Mouse (Mus musculus) forebrain, embryonic 10.5 days (tissue): ENCODE data around the gene Gpr146. TPM values are rescaled to one million over a fixed set of nuclear protein-coding genes. Genes with fewer than 3 reads are reported as not detected.

Source experiments
- DNase-seq: peaks from one replicate; pipeline ENCODE4 v3.0.0-alpha.2; 2017; ENCODE audit warnings: low spot score; ENCODE audit errors: extremely low spot score
- H3K27ac ChIP-seq: fragments of 300-500 bp; sonication (generic); 2 replicates; pipeline ENCODE4 v1.5.1; 2016; ENCODE audit warnings: mild to moderate bottlenecking
- H3K27me3 ChIP-seq: fragments of 300-500 bp; sonication (generic); 2 replicates; pipeline ENCODE4 v1.6.1; 2016; ENCODE audit warnings: mild to moderate bottlenecking; ENCODE audit not compliant: poor library complexity, severe bottlenecking
- H3K36me3 ChIP-seq: fragments of 300-500 bp; sonication (generic); replicated peaks from 2 replicates; pipeline ENCODE4 v1.6.1; 2016; ENCODE audit warnings: mild to moderate bottlenecking, moderate library complexity
- H3K4me1 ChIP-seq: fragments of 300-500 bp; sonication (generic); 2 replicates; pipeline ENCODE4 v1.6.1; 2016
- H3K4me3 ChIP-seq: fragments of 300-500 bp; sonication (generic); 2 replicates; pipeline ENCODE4 v1.5.1; 2016; ENCODE audit warnings: mild to moderate bottlenecking, moderate library complexity
- H3K9me3 ChIP-seq: fragments of 300-500 bp; sonication (generic); 2 replicates; pipeline ENCODE4 v1.6.1; 2016; ENCODE audit warnings: mild to moderate bottlenecking, moderate library complexity
- WGBS: fragments of 180-500 bp; shearing (Covaris S2); methylation state at CpG from one replicate; pipeline ENCODE4 v1.1.7; 2016; 5-methylcytosine and 5-hydroxymethylcytosine counted together
- polyA plus RNA-seq: library from polyadenylated mRNA; unstranded; fragments of >200 nt; fragmentation: Nextera tagmentation; extraction: Ambion mirVana; gene quantifications from 2 replicates; pipeline ENCODE4 v1.2.1, GENCODE M21; 2016

Gene Gpr146
- polyA plus RNA-seq, 1 experiment from 2014 or later: 1.6 TPM

GRCm38 (mm10) chr5:139344687-139345363, 32.7 kb upstream of the Gpr146 start:
- under 1% methylated on average over 33 of the region's 33 CpGs for WGBS
- H3K4me1 ChIP-seq: peaks cover 30% of the 10 kb centered on the region
- H3K4me3 ChIP-seq: peak overlapping the region; percentile 90
- no peaks in the 10 kb centered on the region for H3K9me3 ChIP-seq
- H3K27me3 ChIP-seq: peaks cover 12% of the 10 kb centered on the region; the same call in 1 of the 2 replicates
- H3K36me3 ChIP-seq: peaks cover 33% of the 10 kb centered on the region
- H3K27ac ChIP-seq: peak overlapping the region; percentile 92
- DNase-seq: peak; percentile 94

- H3K4me3 ChIP-seq: peak overlapping the region; percentile 90
- DNase-seq: no peak
- H3K27me3 ChIP-seq: peaks cover 12% of the 10 kb centered on the region; the same call in 1 of the 2 replicates
- 9% methylated on average over 5 of the region's 5 CpGs for WGBS
- peaks cover 27% of the 10 kb centered on the region for H3K36me3 ChIP-seq
- H3K4me1 ChIP-seq: peaks cover 30% of the 10 kb centered on the region
- H3K9me3 ChIP-seq: no peaks in the 10 kb centered on the region
- H3K27ac ChIP-seq: peak overlapping the region; percentile 92
These were observed 32.2 kb upstream of the Gpr146 start for GRCm38 (mm10) chr5:139345364-139345714.

- no peak for DNase-seq
- H3K27me3 ChIP-seq: peaks cover 25% of the 10 kb centered on the region
- 72% methylated on average over 1 of the region's 1 CpGs for WGBS
- H3K27ac ChIP-seq: no peak overlapping the region
- peaks cover 41% of the 10 kb centered on the region for H3K4me1 ChIP-seq
- no peaks in the 10 kb centered on the region for H3K9me3 ChIP-seq
- H3K36me3 ChIP-seq: peaks cover 10% of the 10 kb centered on the region
- no peak overlapping the region for H3K4me3 ChIP-seq
These were observed 30.3 kb upstream of the Gpr146 start for GRCm38 (mm10) chr5:139347225-139347624.

GRCm38 (mm10) chr5:139349713-139350112, 27.8 kb upstream of the Gpr146 start:
- no peak overlapping the region for H3K4me3 ChIP-seq
- DNase-seq: no peak
- H3K4me1 ChIP-seq: peaks cover 35% of the 10 kb centered on the region
- no peaks in the 10 kb centered on the region for H3K36me3 ChIP-seq
- no peak overlapping the region for H3K27ac ChIP-seq
- no peaks in the 10 kb centered on the region for H3K9me3 ChIP-seq
- 84% methylated on average over 6 of the region's 6 CpGs for WGBS
- peaks cover 35% of the 10 kb centered on the region for H3K27me3 ChIP-seq

GRCm38 (mm10) chr5:139351134-139351533, 26.4 kb upstream of the Gpr146 start, which contains the start of gene Cox19:
TSS of gene Cox19 (minus strand) at chr5:139351418.
- H3K27me3 ChIP-seq: peaks cover 31% of the 10 kb centered on the region
- H3K4me3 ChIP-seq: no peak within 1 kb of the TSS
- H3K9me3 ChIP-seq: no peaks in the 10 kb centered on the region
- H3K36me3 ChIP-seq: no peaks in the 10 kb centered on the region
- H3K27ac ChIP-seq: 0 out of 2 replicates have a peak within 1 kb of the TSS, but pooled peaks have one; percentile 20
- no peak for DNase-seq
- WGBS: 61% methylated on average over 5 of the region's 5 CpGs
- H3K4me1 ChIP-seq: peaks cover 37% of the 10 kb centered on the region

- Histone ChIP-seq H3K9me3 (no peaks in the 10 kb centered on the region), H3K4me1 (peaks cover 36% of the 10 kb centered on the region), H3K36me3 (no peaks in the 10 kb centered on the region), H3K27me3 (peaks cover 26% of the 10 kb centered on the region), H3K4me3 (no peak overlapping the region), H3K27ac (0 out of 2 replicates have a peak overlapping the region, but pooled peaks have one; percentile 20)
- no peak for DNase-seq
- WGBS: 28% methylated on average over 8 of the region's 8 CpGs
These were observed 25.9 kb upstream of the Gpr146 start for GRCm38 (mm10) chr5:139351628-139352027.

GRCm38 (mm10) chr5:139352317-139352716, 25.2 kb upstream of the Gpr146 start, which contains the start of gene Cyp2w1:
TSS of gene Cyp2w1 (plus strand) at chr5:139352617.
- WGBS: 67% methylated on average over 6 of the region's 6 CpGs
- no peaks in the 10 kb centered on the region for H3K9me3 ChIP-seq
- no peak for DNase-seq
- peaks cover 29% of the 10 kb centered on the region for H3K4me1 ChIP-seq
- peaks cover 22% of the 10 kb centered on the region for H3K27me3 ChIP-seq
- no peaks in the 10 kb centered on the region for H3K36me3 ChIP-seq
- H3K27ac ChIP-seq: 0 out of 2 replicates have a peak within 1 kb of the TSS, but pooled peaks have one; percentile 20
- H3K4me3 ChIP-seq: no peak within 1 kb of the TSS

GRCm38 (mm10) chr5:139353496-139353895, 24.0 kb upstream of the Gpr146 start:
- Histone ChIP-seq H3K4me1 (peaks cover 28% of the 10 kb centered on the region), H3K9me3 (no peaks in the 10 kb centered on the region), H3K36me3 (peaks cover under 1% of the 10 kb centered on the region), H3K4me3 (no peak overlapping the region), H3K27ac (no peak overlapping the region), H3K27me3 (peaks cover 22% of the 10 kb centered on the region)
- DNase-seq: no peak
- 63% methylated on average over 10 of the region's 10 CpGs for WGBS

- Histone ChIP-seq H3K4me1 (peaks cover 28% of the 10 kb centered on the region), H3K9me3 (no peaks in the 10 kb centered on the region), H3K36me3 (peaks cover 5% of the 10 kb centered on the region), H3K27ac (no peak overlapping the region), H3K4me3 (no peak overlapping the region), H3K27me3 (peaks cover 22% of the 10 kb centered on the region)
- no peak for DNase-seq
- 84% methylated on average over 11 of the region's 11 CpGs for WGBS
These were observed 23.6 kb upstream of the Gpr146 start for GRCm38 (mm10) chr5:139353946-139354345.

GRCm38 (mm10) chr5:139355235-139355772, 22.2 kb upstream of the Gpr146 start:
- Histone ChIP-seq H3K27ac (no peak overlapping the region), H3K4me3 (no peak overlapping the region), H3K36me3 (peaks cover 14% of the 10 kb centered on the region), H3K4me1 (peaks cover 28% of the 10 kb centered on the region), H3K27me3 (peaks cover 22% of the 10 kb centered on the region), H3K9me3 (no peaks in the 10 kb centered on the region)
- DNase-seq: peak; percentile 70
- 39% methylated on average over 19 of the region's 19 CpGs for WGBS

GRCm38 (mm10) chr5:139358653-139359052, 18.8 kb upstream of the Gpr146 start:
- 87% methylated on average over 2 of the region's 2 CpGs for WGBS
- Histone ChIP-seq H3K27me3 (no peaks in the 10 kb centered on the region), H3K9me3 (no peaks in the 10 kb centered on the region), H3K4me3 (no peak overlapping the region), H3K4me1 (peaks cover 13% of the 10 kb centered on the region), H3K27ac (no peak overlapping the region), H3K36me3 (peaks cover 36% of the 10 kb centered on the region)
- no peak for DNase-seq

- H3K4me3 ChIP-seq: no peak overlapping the region
- no peak overlapping the region for H3K27ac ChIP-seq
- H3K27me3 ChIP-seq: no peaks in the 10 kb centered on the region
- DNase-seq: no peak
- H3K4me1 ChIP-seq: peaks cover 10% of the 10 kb centered on the region
- peaks cover 41% of the 10 kb centered on the region for H3K36me3 ChIP-seq
- 95% methylated on average over 5 of the region's 5 CpGs for WGBS
- H3K9me3 ChIP-seq: no peaks in the 10 kb centered on the region
These were observed 18.3 kb upstream of the Gpr146 start for GRCm38 (mm10) chr5:139359244-139359643.

- H3K36me3 ChIP-seq: peaks cover 37% of the 10 kb centered on the region
- H3K9me3 ChIP-seq: no peaks in the 10 kb centered on the region
- no peak for DNase-seq
- peaks cover 22% of the 10 kb centered on the region for H3K4me1 ChIP-seq
- no peak overlapping the region for H3K4me3 ChIP-seq
- WGBS: 68% methylated on average over 7 of the region's 7 CpGs
- H3K27ac ChIP-seq: no peak overlapping the region
- no peaks in the 10 kb centered on the region for H3K27me3 ChIP-seq
These were observed 13.6 kb upstream of the Gpr146 start for GRCm38 (mm10) chr5:139363858-139364257.
